Mouse (Mus musculus) megakaryocyte, adult 5-6 weeks (primary cell): Measurements from ENCODE around the gene Fam3c. TPM values are rescaled to one million over a fixed set of nuclear protein-coding genes. Genes with fewer than 3 reads are reported as not detected.

Experiments
- ATAC-seq: 2 replicates; pipeline ENCODE4 v1.8.0; 2016; ENCODE audit warnings: mild to moderate bottlenecking, inconsistent platforms; ENCODE audit not compliant: poor library complexity, severe bottlenecking
- total RNA-seq, 2 experiments: library from RNA; stranded (forward) in 1 of 2; stranded (reverse) in 1 of 2; fragments of 153-499, 151-499 nt in 1 of 2; fragments of 221-1000, 200-1000 nt in 1 of 2; gene quantifications; 2 replicates each; pipeline versions ENCODE4 v1.2.3 to v1.2.4; 2015 to 2017

The Fam3c gene
- total RNA-seq, 2 experiments from 2014 or later = 11.6 to 34.0 TPM

- no peak for ATAC-seq
Measured at GRCm38 (mm10) chr6:22354675-22355074, 1.4 kb downstream of the Fam3c start.

GRCm38 (mm10) chr6:22354031-22354430, 2.0 kb downstream of the Fam3c start:
- no peak for ATAC-seq

GRCm38 (mm10) chr6:22351551-22351950, 4.5 kb downstream of the Fam3c start:
- no peak for ATAC-seq

- ATAC-seq = no peak
Measured at GRCm38 (mm10) chr6:22350239-22350571, 5.8 kb downstream of the Fam3c start.

- 0 out of 2 replicates have a peak, but pooled peaks have one; percentile 10 for ATAC-seq
Measured at GRCm38 (mm10) chr6:22349531-22350238, 6.4 kb downstream of the Fam3c start.

GRCm38 (mm10) chr6:22348975-22349374, 7.1 kb downstream of the Fam3c start:
- ATAC-seq = no peak

GRCm38 (mm10) chr6:22348130-22348529, 7.9 kb downstream of the Fam3c start:
- ATAC-seq = no peak

GRCm38 (mm10) chr6:22347132-22347902, 8.7 kb downstream of the Fam3c start:
- peak; percentile 74 for ATAC-seq

- ATAC-seq = no peak
Measured at GRCm38 (mm10) chr6:22344443-22344842, 11.6 kb downstream of the Fam3c start.

- ATAC-seq = no peak
Measured at GRCm38 (mm10) chr6:22343706-22344105, 12.3 kb downstream of the Fam3c start.

GRCm38 (mm10) chr6:22343292-22343691, 12.8 kb downstream of the Fam3c start:
- ATAC-seq = no peak

- no peak for ATAC-seq
Measured at GRCm38 (mm10) chr6:22340779-22341178, 15.3 kb downstream of the Fam3c start.

GRCm38 (mm10) chr6:22339763-22340542, 16.1 kb downstream of the Fam3c start:
- peak; percentile 84 for ATAC-seq

GRCm38 (mm10) chr6:22332548-22332947, 23.5 kb downstream of the Fam3c start:
- ATAC-seq = no peak

- peak; percentile 25; the same call in 1 of the 2 replicates for ATAC-seq
Measured at GRCm38 (mm10) chr6:22330169-22330960, 25.7 kb downstream of the Fam3c start.

GRCm38 (mm10) chr6:22327931-22328330, 28.1 kb downstream of the Fam3c start:
- no peak for ATAC-seq

GRCm38 (mm10) chr6:22327091-22327490, 29.0 kb downstream of the Fam3c start:
- ATAC-seq = no peak

- no peak for ATAC-seq
Measured at GRCm38 (mm10) chr6:22326289-22326688, 29.8 kb downstream of the Fam3c start.

- peak; percentile 96 for ATAC-seq
Measured at GRCm38 (mm10) chr6:22325364-22326072, 30.5 kb downstream of the Fam3c start.

- no peak for ATAC-seq
Measured at GRCm38 (mm10) chr6:22298059-22298458, 58.0 kb downstream of the Fam3c start.
